Mouse (Mus musculus) CH12.LX (cell line): ENCODE measurements at regions not wholly inside any gene's neighbourhood (a gene's known extent, or its start where the extent isn't known, plus 50 kb on each side); places are given as distances from the start of the nearest gene placed in this dataset.

Experiments used
- DNase-seq: peaks from one replicate; pipeline ENCODE4 v3.0.0-alpha.2; 2013; ENCODE audit errors: extremely low read depth
- H3K27ac ChIP-seq: 2 replicates; pipeline ENCODE4 v1.5.1; 2012; ENCODE audit warnings: low read depth, mild to moderate bottlenecking, control low read depth, moderate library complexity; ENCODE audit not compliant: insufficient read depth
- H3K27me3 ChIP-seq: replicated peaks from 2 replicates; pipeline ENCODE3; 2012; ENCODE audit warnings: inconsistent platforms
- H3K36me3 ChIP-seq, 2 experiments: replicated peaks in 1 of 2; 2 replicates each; pipeline versions ENCODE3 to v1.6.1; 2012; ENCODE audit warnings: inconsistent platforms in 1 of 2, low read length in 1 of 2, mild to moderate bottlenecking in 1 of 2, mixed read lengths in 1 of 2, moderate library complexity in 1 of 2; ENCODE audit not compliant: control insufficient read depth in 1 of 2, insufficient read depth in 1 of 2
- H3K4me1 ChIP-seq, 2 experiments: 2 replicates each; pipeline ENCODE4 v1.6.1; 2012; ENCODE audit warnings: inconsistent platforms in 1 of 2, moderate library complexity in 1 of 2; ENCODE audit not compliant: insufficient read depth in 2 of 2, control insufficient read depth in 1 of 2
- H3K4me2 ChIP-seq: 2 replicates; pipeline ENCODE4 v1.6.1; 2012; ENCODE audit warnings: low read depth, mild to moderate bottlenecking, control low read depth; ENCODE audit not compliant: poor library complexity, insufficient read depth, severe bottlenecking
- H3K4me3 ChIP-seq, 3 experiments: fragments of 150-350 bp in 1 of 3; sonication (generic) in 1 of 3; replicated peaks in 1 of 3; 2 replicates each; pipeline versions ENCODE3 to v1.5.1; 2011 to 2012; ENCODE audit warnings: low read depth in 2 of 3, low read length in 2 of 3, mild to moderate bottlenecking in 2 of 3, moderate library complexity in 2 of 3, control low read depth in 1 of 3, improper control_type of control experiment in 1 of 3, inconsistent platforms in 1 of 3, mixed read lengths in 1 of 3; ENCODE audit not compliant: poor library complexity in 1 of 3
- H3K79me2 ChIP-seq: replicated peaks from 2 replicates; pipeline ENCODE4 v1.6.1; 2012; ENCODE audit warnings: mild to moderate bottlenecking, moderate library complexity; ENCODE audit not compliant: control insufficient read depth, poor library complexity, insufficient read depth, severe bottlenecking; ENCODE audit errors: extremely low read depth
- H3K9ac ChIP-seq: 2 replicates; pipeline ENCODE4 v1.6.1; 2012; ENCODE audit warnings: low read depth, mild to moderate bottlenecking, control low read depth, moderate library complexity; ENCODE audit not compliant: insufficient read depth
- H3K9me3 ChIP-seq: replicated peaks from 2 replicates; pipeline ENCODE3; 2012; ENCODE audit warnings: low read length, inconsistent platforms, mixed read lengths
- BHLHE40 ChIP-seq: IDR thresholded peaks from 2 replicates; pipeline ENCODE4 v1.6.1; 2011; ENCODE audit warnings: mild to moderate bottlenecking, low read depth, low read length, improper control_type of control experiment
- CHD1 ChIP-seq: IDR thresholded peaks from 2 replicates; pipeline ENCODE4 v1.6.1; 2012; ENCODE audit warnings: low read depth, low read length, improper control_type of control experiment, inconsistent platforms
- CHD2 ChIP-seq: IDR thresholded peaks from 2 replicates; pipeline ENCODE4 v1.6.1; 2011; ENCODE audit warnings: low read length, improper control_type of control experiment
- E2F4 ChIP-seq: IDR thresholded peaks from 2 replicates; pipeline ENCODE4 v1.6.1; 2011; ENCODE audit warnings: low read depth, low read length, improper control_type of control experiment; ENCODE audit not compliant: insufficient replicate concordance
- EP300 ChIP-seq: IDR thresholded peaks from 2 replicates; pipeline ENCODE4 v1.6.1; 2011; ENCODE audit warnings: low read length, improper control_type of control experiment
- ETS1 ChIP-seq: conservative IDR thresholded peaks from 2 replicates; pipeline ENCODE4 v1.6.1; 2012; ENCODE audit warnings: low read depth, mild to moderate bottlenecking, inconsistent platforms, low read length, improper control_type of control experiment, moderate library complexity
- GABPA ChIP-seq: IDR thresholded peaks from 2 replicates; pipeline ENCODE4 v1.6.1; 2012; ENCODE audit warnings: low read depth, low read length, improper control_type of control experiment, inconsistent platforms; ENCODE audit not compliant: insufficient replicate concordance
- HCFC1 ChIP-seq: IDR thresholded peaks from 2 replicates; pipeline ENCODE4 v1.6.1; 2012; ENCODE audit warnings: low read depth, mild to moderate bottlenecking, inconsistent platforms, low read length, improper control_type of control experiment
- IRF4 ChIP-seq: IDR thresholded peaks from 2 replicates; pipeline ENCODE4 v1.6.1; 2014; ENCODE audit warnings: low read depth, mild to moderate bottlenecking, inconsistent platforms, low read length, improper control_type of control experiment
- JUN ChIP-seq: IDR thresholded peaks from 2 replicates; pipeline ENCODE4 v1.6.1; 2011; ENCODE audit warnings: low read depth, mild to moderate bottlenecking, low read length, improper control_type of control experiment, moderate library complexity; ENCODE audit not compliant: insufficient read depth
- KAT2A ChIP-seq: IDR thresholded peaks from 2 replicates; pipeline ENCODE4 v1.6.1; 2012; ENCODE audit warnings: low read length, improper control_type of control experiment, inconsistent platforms; ENCODE audit not compliant: insufficient replicate concordance
- MAFK ChIP-seq: IDR thresholded peaks from 2 replicates; pipeline ENCODE4 v1.6.1; 2011; ENCODE audit warnings: low read length, improper control_type of control experiment; ENCODE audit not compliant: insufficient replicate concordance
- MEF2A ChIP-seq: IDR thresholded peaks from 2 replicates; pipeline ENCODE4 v1.6.1; 2014; ENCODE audit warnings: low read depth, mild to moderate bottlenecking, inconsistent platforms, low read length, improper control_type of control experiment, borderline replicate concordance
- MXI1 ChIP-seq: IDR thresholded peaks from 2 replicates; pipeline ENCODE4 v1.6.1; 2011; ENCODE audit warnings: mild to moderate bottlenecking, low read depth, low read length, improper control_type of control experiment
- MYC ChIP-seq: IDR thresholded peaks from 2 replicates; pipeline ENCODE4 v1.6.1; 2011; ENCODE audit warnings: low read depth, mild to moderate bottlenecking, improper control_type of control experiment, low read length
- NELFE ChIP-seq: IDR thresholded peaks from 2 replicates; pipeline ENCODE4 v1.6.1; 2011; ENCODE audit warnings: low read depth, low read length, improper control_type of control experiment
- NRF1 ChIP-seq: IDR thresholded peaks from 2 replicates; pipeline ENCODE4 v1.6.1; 2014; ENCODE audit warnings: low read depth, mild to moderate bottlenecking, inconsistent platforms, low read length, improper control_type of control experiment, moderate library complexity
- PAX5 ChIP-seq: IDR thresholded peaks from 2 replicates; pipeline ENCODE4 v1.6.1; 2012; ENCODE audit warnings: low read length, inconsistent platforms, mixed read lengths
- RCOR1 ChIP-seq: conservative IDR thresholded peaks from 2 replicates; pipeline ENCODE4 v1.6.1; 2012; ENCODE audit warnings: low read depth, mild to moderate bottlenecking, inconsistent platforms, low read length, improper control_type of control experiment
- TBP ChIP-seq: conservative IDR thresholded peaks from 2 replicates; pipeline ENCODE4 v1.6.1; 2011; ENCODE audit warnings: low read depth, low read length, improper control_type of control experiment
- UBTF ChIP-seq: IDR thresholded peaks from 2 replicates; pipeline ENCODE4 v1.6.1; 2012; ENCODE audit warnings: low read depth, mild to moderate bottlenecking, inconsistent platforms, low read length, improper control_type of control experiment, moderate library complexity
- USF1 ChIP-seq: IDR thresholded peaks from 2 replicates; pipeline ENCODE4 v1.6.1; 2014; ENCODE audit warnings: low read depth, mild to moderate bottlenecking, inconsistent platforms, low read length, improper control_type of control experiment
- USF2 ChIP-seq: conservative IDR thresholded peaks from 2 replicates; pipeline ENCODE4 v1.6.1; 2011; ENCODE audit warnings: low read depth, low read length, improper control_type of control experiment
- ZC3H11A ChIP-seq: IDR thresholded peaks from 2 replicates; pipeline ENCODE4 v1.6.1; 2012; ENCODE audit warnings: low read depth, mild to moderate bottlenecking, inconsistent platforms, low read length, improper control_type of control experiment
- ZKSCAN1 ChIP-seq: IDR thresholded peaks from 2 replicates; pipeline ENCODE4 v1.6.1; 2012; ENCODE audit warnings: low read depth, inconsistent platforms, low read length, improper control_type of control experiment, borderline replicate concordance
- ZNF384 ChIP-seq: IDR thresholded peaks from 2 replicates; pipeline ENCODE4 v1.6.1; 2012; ENCODE audit warnings: low read depth, low read length, improper control_type of control experiment, inconsistent platforms
- dilution Hi-C: fragments of 300-500 bp; cut with MboI; formaldehyde crosslinking; loops from 2 replicates; pipeline ENCODE4 v1.14.3; 2020; ENCODE audit warnings: low sequenced_read_pairs; ENCODE audit not compliant: extremely low pct_unique_long_range_greater_than_20kb, extremely low pct_ligation_motif_present
- in situ Hi-C: fragments of 300-500 bp; cut with MboI; formaldehyde crosslinking; loops from 3 replicates; pipeline ENCODE4 v1.14.3; 2019; ENCODE audit warnings: low sequenced_read_pairs, low pct_ligation_motif_present, low pct_unique_long_range_greater_than_20kb, mixed read lengths

- H3K4me1 ChIP-seq, result no peaks in the 10 kb centered on the region
- DNase-seq, result no peak
- H3K27me3 ChIP-seq, result no peaks in the 10 kb centered on the region
- H3K9me3 ChIP-seq, result peaks cover 8% of the 10 kb centered on the region
- in situ Hi-C loops, result no loop called here
- no peak overlapping the region for H3K27ac ChIP-seq
- no peak overlapping the region for H3K4me3 ChIP-seq
- H3K79me2 ChIP-seq, result no peaks in the 10 kb centered on the region
- H3K36me3 ChIP-seq, result no peaks in the 10 kb centered on the region
- no peak overlapping the region for H3K9ac ChIP-seq
- TF ChIP-seq CHD1 (no peak), CHD2 (no peak), RCOR1 (no peak), ZC3H11A (no peak), USF2 (no peak), NELFE (no peak), ZNF384 (no peak), MEF2A (no peak), KAT2A (no peak), NRF1 (no peak), ETS1 (no peak), JUN (no peak), MAFK (no peak), MYC (no peak), MXI1 (no peak), IRF4 (no peak), ZKSCAN1 (no peak), PAX5 (no peak), BHLHE40 (no peak)
- no peak overlapping the region for H3K4me2 ChIP-seq
- dilution Hi-C loops, result no loop called here
Observed at GRCm38 (mm10) chr14:76356161-76356560, 58.6 kb upstream of the Tsc22d1 start.

- Histone ChIP-seq H3K27me3 (no peaks in the 10 kb centered on the region), H3K27ac (no peak overlapping the region), H3K36me3 (no peaks in the 10 kb centered on the region), H3K4me3 (no peak overlapping the region), H3K4me2 (no peak overlapping the region), H3K4me1 (no peaks in the 10 kb centered on the region), H3K9me3 (peaks cover 8% of the 10 kb centered on the region), H3K79me2 (no peaks in the 10 kb centered on the region), H3K9ac (no peak overlapping the region)
- TF ChIP-seq MAFK, result no peak
- no peak for TF ChIP-seq GABPA
- no peak for TF ChIP-seq JUN
- TF ChIP-seq HCFC1, result no peak
- no peak for TF ChIP-seq UBTF
- no peak for TF ChIP-seq EP300
- TF ChIP-seq TBP, result no peak
- no peak for TF ChIP-seq USF1
- no peak for TF ChIP-seq BHLHE40
- no peak for TF ChIP-seq KAT2A
- no peak for TF ChIP-seq NRF1
- no peak for TF ChIP-seq E2F4
- dilution Hi-C loops, result no loop called here
- in situ Hi-C loops, result no loop called here
- DNase-seq, result no peak
Observed at GRCm38 (mm10) chr14:76359837-76360410, 54.8 kb upstream of the Tsc22d1 start.
